Mouse (Mus musculus): ENCODE measurements around the gene Nav2.

DNA sequence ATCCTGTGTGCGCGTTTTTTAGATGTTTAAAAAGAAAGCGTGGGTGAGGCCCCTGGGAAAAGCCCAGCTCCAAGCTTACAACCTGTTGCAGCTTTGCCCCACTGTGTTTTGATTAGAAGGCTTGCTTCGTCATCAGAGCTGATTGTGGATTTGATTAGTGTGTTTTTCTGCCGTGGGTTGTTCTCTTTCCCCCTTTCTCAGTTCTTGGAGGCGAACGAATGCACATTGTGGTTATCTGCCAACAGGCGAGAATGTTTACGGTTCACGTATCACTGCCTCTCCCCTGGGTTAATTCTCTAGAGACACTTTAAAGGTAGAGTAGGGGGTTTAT lies 342.8 kb downstream of the Nav2 start:
- no peak for TF ChIP-seq CTCF (conservative IDR thresholded peaks at IDR 0.05; ENCODE audit: low read length)
- no peak for TF ChIP-seq NANOG (IDR thresholded peaks at IDR 0.05; ENCODE audit: borderline replicate concordance, low read length)
- no peak for TF ChIP-seq POU5F1 (IDR thresholded peaks at IDR 0.05; ENCODE audit: borderline replicate concordance, low read length)

Measured in E14TG2a.4 (cell line).